Mouse (Mus musculus): ENCODE data around the gene Rpl18.

Gene Rpl18

GRCm38 (mm10) chr7:45739820-45740219, 24.6 kb downstream of the Rpl18 start:
- no peak for DNase-seq

GRCm38 (mm10) chr7:45741308-45741707, 26.1 kb downstream of the Rpl18 start:
- no peak for DNase-seq

GRCm38 (mm10) chr7:45741777-45742176, 26.5 kb downstream of the Rpl18 start:
- DNase-seq = no peak

- peak; percentile 71 for DNase-seq
These were observed 27.1 kb downstream of the Rpl18 start for GRCm38 (mm10) chr7:45742338-45742737.

GRCm38 (mm10) chr7:45744387-45744786, 29.1 kb downstream of the Rpl18 start:
- peak; percentile 90 for DNase-seq

GRCm38 (mm10) chr7:45746518-45746917, 31.3 kb downstream of the Rpl18 start:
- no peak for DNase-seq

GRCm38 (mm10) chr7:45747450-45747849, 32.2 kb downstream of the Rpl18 start:
- no peak for DNase-seq

- no peak for DNase-seq
These were observed 32.9 kb downstream of the Rpl18 start for GRCm38 (mm10) chr7:45748110-45748509.

GRCm38 (mm10) chr7:45749401-45749800, 34.1 kb downstream of the Rpl18 start:
- DNase-seq = no peak

GRCm38 (mm10) chr7:45750162-45750561, 34.9 kb downstream of the Rpl18 start:
- DNase-seq = no peak

GRCm38 (mm10) chr7:45755703-45756102, 40.4 kb downstream of the Rpl18 start:
- no peak for DNase-seq

- no peak for DNase-seq
These were observed 44.1 kb downstream of the Rpl18 start for GRCm38 (mm10) chr7:45759400-45759799.

- no peak for DNase-seq
These were observed 44.9 kb downstream of the Rpl18 start for GRCm38 (mm10) chr7:45760151-45760550.

GRCm38 (mm10) chr7:45765995-45766394, 50.7 kb downstream of the Rpl18 start:
- DNase-seq = no peak

- DNase-seq = no peak
These were observed 51.5 kb downstream of the Rpl18 start for GRCm38 (mm10) chr7:45766764-45767163.

GRCm38 (mm10) chr7:45767500-45767899, 52.2 kb downstream of the Rpl18 start:
- no peak for DNase-seq
